Mouse (Mus musculus) lung, adult 2 months (tissue): ENCODE results near the gene Acot6.

Experiments
- CTCF ChIP-seq: fragments of 200-500 bp; IDR thresholded peaks from 2 replicates; pipeline ENCODE4 v1.5.1; 2011; ENCODE audit warnings: mild to moderate bottlenecking, low read length, control low read depth; ENCODE audit not compliant: insufficient read depth
- POLR2A ChIP-seq: fragments of 200-500 bp; IDR thresholded peaks from 2 replicates; pipeline ENCODE4 v1.6.1; 2011; ENCODE audit warnings: low read depth, mild to moderate bottlenecking, control low read depth, low read length, borderline replicate concordance; ENCODE audit errors: extremely low read depth

GRCm38 (mm10) chr12:84155523-84155871, 55.0 kb downstream of the Acot6 start:
- TF ChIP-seq CTCF (no peak), POLR2A (no peak)
